Mouse (Mus musculus): ENCODE results near the gene Amdhd1.

DNA sequence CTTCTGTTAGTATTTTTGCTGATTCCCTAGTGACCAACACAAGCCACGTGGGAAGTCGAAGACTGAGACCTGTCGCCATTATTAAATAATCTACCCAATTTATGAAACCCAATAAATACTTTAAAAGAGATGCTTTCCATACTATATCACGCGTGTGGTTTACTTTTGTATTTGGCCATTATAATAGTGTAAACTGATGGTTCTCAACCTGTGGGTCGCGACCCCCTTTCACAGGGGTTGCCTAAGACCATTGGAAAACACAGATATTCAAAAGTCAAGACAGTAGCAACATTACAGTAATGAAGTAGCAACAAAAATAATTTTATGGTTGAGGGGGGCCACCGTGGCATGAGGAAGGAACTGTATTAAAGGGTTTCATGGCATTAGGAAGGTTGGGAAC lies 20.7 kb downstream of the Amdhd1 start:
- TF ChIP-seq POLR2A (IDR thresholded peaks at IDR 0.05; ENCODE audit: control insufficient read depth, extremely low read depth, insufficient read depth, low read length, poor library complexity) = no peak
- TF ChIP-seq CTCF (IDR thresholded peaks at IDR 0.05; ENCODE audit: borderline replicate concordance, control insufficient read depth, extremely low read depth, insufficient read depth, low read length, poor library complexity) = no peak
